Mouse (Mus musculus) erythroblast, embryonic 14.5 days (primary cell): ENCODE measurements around the gene Atp8b2.

Experiments
- GATA1 ChIP-seq: IDR thresholded peaks from 2 replicates; pipeline ENCODE4 v1.6.1; 2012; ENCODE audit warnings: low read length, inconsistent platforms, mixed read lengths
- TAL1 ChIP-seq: IDR thresholded peaks from 3 replicates; pipeline ENCODE4 v1.6.1; 2012; ENCODE audit warnings: low read length, inconsistent platforms, mixed read lengths

DNA sequence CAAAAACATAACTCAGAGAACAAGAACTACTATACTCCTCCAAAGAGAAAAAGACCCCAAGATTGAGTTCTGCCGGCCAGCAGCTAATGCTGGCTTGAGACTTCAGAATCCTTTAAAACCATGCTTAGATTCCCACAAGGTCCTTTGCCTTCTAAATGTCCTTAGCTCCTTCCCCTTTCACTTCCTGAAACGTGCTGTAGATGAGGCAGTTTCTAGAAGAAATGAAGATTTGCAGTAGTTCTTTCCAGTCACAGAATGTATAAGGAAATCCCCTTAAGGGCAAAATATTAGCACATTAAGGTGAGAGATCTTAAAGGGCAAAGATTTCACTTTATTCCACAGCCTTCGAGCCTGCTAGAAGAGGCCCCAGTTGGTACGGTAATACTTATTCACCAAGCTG lies 36.5 kb upstream of the Atp8b2 start:
- TF ChIP-seq GATA1 = no peak
- TF ChIP-seq TAL1 = no peak
